Mouse (Mus musculus) CH12.LX (cell line): ENCODE measurements around the gene Msrb2.

Experiments
- CTCF ChIP-seq, 2 experiments: IDR thresholded peaks in 1 of 2; conservative IDR thresholded peaks in 1 of 2; 2 replicates each; pipeline ENCODE4 v1.5.1; 2011 to 2012; ENCODE audit warnings: low read depth in 2 of 2, low read length in 2 of 2, improper control_type of control experiment in 1 of 2, inconsistent platforms in 1 of 2, mild to moderate bottlenecking in 1 of 2, moderate library complexity in 1 of 2
- EP300 ChIP-seq: IDR thresholded peaks from 2 replicates; pipeline ENCODE4 v1.6.1; 2011; ENCODE audit warnings: low read length, improper control_type of control experiment
- MAX ChIP-seq: IDR thresholded peaks from 2 replicates; pipeline ENCODE4 v1.6.1; 2011; ENCODE audit warnings: low read length, improper control_type of control experiment
- USF2 ChIP-seq: conservative IDR thresholded peaks from 2 replicates; pipeline ENCODE4 v1.6.1; 2011; ENCODE audit warnings: low read depth, low read length, improper control_type of control experiment

DNA sequence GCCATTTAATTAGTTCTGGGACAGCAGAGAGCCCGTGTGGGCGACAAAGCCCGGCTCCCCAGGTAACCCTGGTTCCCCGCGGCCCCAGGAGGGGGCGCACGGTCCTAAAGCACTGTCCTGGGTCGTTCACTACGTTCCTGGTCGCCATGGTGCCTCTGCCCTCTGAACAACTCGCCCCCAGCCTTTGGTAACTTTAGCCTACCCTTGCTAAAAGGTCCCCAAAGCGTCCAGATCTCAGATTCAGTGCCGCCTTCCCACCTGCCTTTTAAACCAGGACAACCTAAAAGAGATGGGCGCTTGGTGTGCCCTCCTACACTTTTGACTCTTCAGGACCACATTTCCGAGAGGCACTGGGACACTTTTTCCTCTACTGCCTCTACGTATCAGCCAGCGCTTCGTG, 59.9 kb downstream of the Msrb2 start:
- no peak for TF ChIP-seq USF2
- TF ChIP-seq EP300: no peak
- TF ChIP-seq CTCF (conservative IDR thresholded peaks at IDR 0.05 in 1 of 2, IDR thresholded peaks at IDR 0.05 in 1 of 2; ENCODE audit: low read depth in 2 of 2, low read length in 2 of 2): peak in 1 of 2 experiments; percentile 46; a peak in 2 of 4 replicates
- TF ChIP-seq MAX: no peak
